Mouse (Mus musculus) inflammation-experienced regulatory T-cells, adult 16 weeks (primary cell): ENCODE data around the gene Mphosph8. TPM values are rescaled to one million over a fixed set of nuclear protein-coding genes. Genes with fewer than 3 reads are reported as not detected.

Experiments used
- polyA plus RNA-seq: library from polyadenylated mRNA; unstranded; fragments of 100-300 nt; shearing (Covaris generic); gene quantifications from one replicate; pipeline ENCODE4 v1.2.1, GENCODE M21; 2017

Mphosph8 gene
- polyA plus RNA-seq: 60.9 TPM

DNA sequence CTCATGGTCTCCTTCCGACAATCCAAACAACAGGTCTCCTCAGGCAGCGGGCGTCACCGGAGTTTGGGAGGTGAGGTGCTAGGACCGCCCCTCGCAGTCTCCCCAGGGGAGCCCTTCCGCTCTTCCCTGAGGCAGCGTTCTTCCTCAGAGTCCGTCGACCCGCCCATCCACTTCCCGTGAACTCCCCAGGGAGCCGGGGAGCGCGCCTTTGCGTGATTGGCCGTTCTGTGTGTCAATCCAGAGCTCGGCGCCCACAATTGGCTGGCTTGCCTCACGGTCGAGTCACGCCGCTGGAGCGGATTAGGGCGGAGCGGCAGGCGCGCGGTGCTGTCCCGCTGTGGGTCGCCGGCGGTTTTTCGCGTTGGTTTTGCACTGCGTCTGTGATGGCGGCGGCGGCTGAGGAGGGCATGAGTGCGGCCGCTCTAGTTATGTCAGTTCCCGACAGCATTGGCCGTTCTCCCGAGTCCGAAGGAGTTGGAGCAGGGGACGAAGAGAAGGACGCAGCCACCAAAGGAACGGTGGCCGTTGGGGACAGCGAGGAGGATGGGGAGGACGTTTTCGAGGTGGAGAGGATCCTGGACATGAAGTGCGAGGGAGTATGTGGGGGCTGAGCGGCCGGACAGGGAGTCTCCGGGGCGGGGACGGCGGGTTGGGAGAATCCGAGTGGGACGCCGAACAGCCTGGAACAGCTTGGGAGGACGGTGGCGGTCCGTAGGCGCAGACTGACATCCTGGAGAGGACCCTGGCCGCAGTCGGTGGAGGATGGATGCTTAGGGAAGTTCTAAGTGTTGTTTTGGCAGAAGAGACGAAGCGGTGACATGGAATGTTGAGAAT is at the start of gene Mphosph8:
TSS of gene Mphosph8 (plus strand) at position 280 of the 834 bp plus-strand sequence.

Other genes starting within 250 kb of the Mphosph8 start
- gene Cenpj, start 92.8 kb upstream of the Mphosph8 start, polyA plus RNA-seq: 12.5 TPM
- gene Parp4, start 92.6 kb upstream of the Mphosph8 start, polyA plus RNA-seq: 18.7 TPM
- 24.2 TPM for gene Pspc1, start 110.1 kb downstream of the Mphosph8 start, polyA plus RNA-seq
- gene Zmym5, start 143.5 kb downstream of the Mphosph8 start, polyA plus RNA-seq: 54.5 TPM
- 84.1 TPM for gene Zmym2, start 218.4 kb downstream of the Mphosph8 start, polyA plus RNA-seq